Mouse (Mus musculus) G1E (cell line): ENCODE results near the gene Olfr1385. TPM values are rescaled to one million over a fixed set of nuclear protein-coding genes. Genes with fewer than 3 reads are reported as not detected.
"Not testable (repeated sequence)": the region's sequence is repeated elsewhere in the genome, so short reads cannot be mapped to it uniquely, and the experiment has no call there.

ENCODE experiments used
- ATAC-seq: 2 replicates; pipeline ENCODE4 v1.8.0; 2016; ENCODE audit warnings: mild to moderate bottlenecking; ENCODE audit not compliant: insufficient number of reproducible peaks, poor library complexity, low FRiP score, severe bottlenecking; ENCODE audit errors: extremely low read depth
- DNase-seq: peaks from one replicate; pipeline ENCODE4 v3.0.0; 2012; ENCODE audit warnings: low spot score
- H3K27me3 ChIP-seq: 2 replicates; pipeline ENCODE4 v1.6.1; 2012; ENCODE audit warnings: mild to moderate bottlenecking, low read length, inconsistent platforms; ENCODE audit not compliant: insufficient read depth
- H3K36me3 ChIP-seq: replicated peaks from 2 replicates; pipeline ENCODE3; 2012; ENCODE audit warnings: mild to moderate bottlenecking, inconsistent platforms
- H3K4me1 ChIP-seq: 2 replicates; pipeline ENCODE4 v1.6.1; 2012; ENCODE audit warnings: low read depth, low read length, inconsistent platforms, mixed read lengths; ENCODE audit not compliant: insufficient read depth
- H3K4me3 ChIP-seq: 2 replicates; pipeline ENCODE4 v1.5.1; 2012; ENCODE audit warnings: low read depth, mild to moderate bottlenecking, inconsistent platforms, low read length, moderate library complexity, mixed read lengths
- H3K9me3 ChIP-seq: replicated peaks from 2 replicates; pipeline ENCODE4 v1.6.1; 2012; ENCODE audit warnings: inconsistent platforms
- CTCF ChIP-seq: IDR thresholded peaks from 2 replicates; pipeline ENCODE4 v1.5.1; 2012; ENCODE audit warnings: low read depth, low read length, inconsistent platforms, mixed read lengths
- GATA1 ChIP-seq: IDR thresholded peaks from 2 replicates; pipeline ENCODE4 v1.6.1; 2012; ENCODE audit warnings: borderline replicate concordance, low read length, inconsistent platforms, mixed read lengths
- GATA2 ChIP-seq: IDR thresholded peaks from 2 replicates; pipeline ENCODE4 v1.6.1; 2012; ENCODE audit warnings: low read depth, low read length, inconsistent platforms, borderline replicate concordance
- POLR2AphosphoS5 ChIP-seq: IDR thresholded peaks from 2 replicates; pipeline ENCODE4 v1.6.1; 2012; ENCODE audit warnings: low read depth, low read length, inconsistent platforms; ENCODE audit not compliant: insufficient replicate concordance
- TAL1 ChIP-seq: conservative IDR thresholded peaks from 2 replicates; pipeline ENCODE4 v1.6.1; 2012; ENCODE audit warnings: low read depth, low read length, inconsistent platforms, mixed read lengths
- polyA plus RNA-seq: library from polyadenylated mRNA; stranded (reverse); fragments of >175 nt; gene quantifications from 2 replicates; pipeline ENCODE4 v1.2.3, GENCODE M21; 2012
- total RNA-seq, 2 experiments: library from RNA; stranded (forward) in 1 of 2; stranded (reverse) in 1 of 2; fragments of 200-1000 nt in 1 of 2; fragments of >200 nt in 1 of 2; fragmentation: Nextera tagmentation in 1 of 2; gene quantifications; 2 replicates each; pipeline ENCODE4 v1.2.3; 2014 to 2017

The Olfr1385 gene
- total and polyA plus RNA-seq, 3 experiments: 0.22 TPM; not detected in 2

- ATAC-seq (no peak), DNase-seq (no peak)
- TF ChIP-seq GATA1 (no peak), CTCF (no peak), TAL1 (no peak), GATA2 (no peak), POLR2AphosphoS5 (no peak)
- H3K36me3 ChIP-seq: no peaks in the 10 kb centered on the region
- no peaks in the 10 kb centered on the region for H3K9me3 ChIP-seq
- no peaks in the 10 kb centered on the region for H3K4me1 ChIP-seq
- no peak overlapping the region for H3K4me3 ChIP-seq
- no peaks in the 10 kb centered on the region for H3K27me3 ChIP-seq
Measured at GRCm38 (mm10) chr11:49532761-49533160, 43.9 kb downstream of the Olfr1385 start.

- H3K27me3 ChIP-seq, ATAC-seq, H3K36me3 ChIP-seq, H3K9me3 ChIP-seq, H3K4me3 ChIP-seq, H3K4me1 ChIP-seq, DNase-seq: not testable (repeated sequence)
Measured at GRCm38 (mm10) chr11:49536631-49537030, 47.8 kb downstream of the Olfr1385 start.

GRCm38 (mm10) chr11:49543149-49543548 is 54.3 kb downstream of the Olfr1385 start, which contains the start of gene Olfr1381:
Olfr1381 (plus strand) TSS chr11:49543449.
- H3K27me3 ChIP-seq, H3K36me3 ChIP-seq, H3K9me3 ChIP-seq, ATAC-seq, H3K4me3 ChIP-seq, H3K4me1 ChIP-seq, DNase-seq: not testable (repeated sequence)

Other genes with a start within 250 kb of the Olfr1385 start
- 18.2 and 20.0 TPM in 2 replicates for gene Mgat1, start 244.9 kb upstream of the Olfr1385 start, total RNA-seq (2014; fragmentation: Nextera tagmentation)
- 26.1 and 28.9 TPM in 2 replicates for gene Mgat1, start 244.9 kb upstream of the Olfr1385 start, total RNA-seq (2017)
- gene Mgat1, start 244.9 kb upstream of the Olfr1385 start, polyA plus RNA-seq: 34.8 and 36.9 TPM in 2 replicates
- gene Olfr1393, start 210.8 kb upstream of the Olfr1385 start, total RNA-seq (2014; fragmentation: Nextera tagmentation): not detected in 2 replicates
- gene Olfr1393, start 210.8 kb upstream of the Olfr1385 start, total RNA-seq (2017): 0.35 and 0.55 TPM in 2 replicates
- gene Olfr1393, start 210.8 kb upstream of the Olfr1385 start, polyA plus RNA-seq: not detected in 2 replicates
- 0.44 TPM in 1 of 2 replicates, not detected in the other for gene Olfr1392, start 203.8 kb upstream of the Olfr1385 start, total RNA-seq (2014; fragmentation: Nextera tagmentation)
- 0.11 and 0.12 TPM in 2 replicates for gene Olfr1392, start 203.8 kb upstream of the Olfr1385 start, total RNA-seq (2017)
- gene Olfr1392, start 203.8 kb upstream of the Olfr1385 start, polyA plus RNA-seq: not detected in 2 replicates
- gene Olfr10, start 184.3 kb upstream of the Olfr1385 start, total RNA-seq (2014; fragmentation: Nextera tagmentation): not detected in 2 replicates
- 0.11 TPM in 1 of 2 replicates, not detected in the other for gene Olfr10, start 184.3 kb upstream of the Olfr1385 start, total RNA-seq (2017)
- gene Olfr10, start 184.3 kb upstream of the Olfr1385 start, polyA plus RNA-seq: not detected in 2 replicates
- not detected in 2 replicates for gene Olfr1391, start 166.3 kb upstream of the Olfr1385 start, total RNA-seq (2014; fragmentation: Nextera tagmentation)
- 0.16 TPM in 1 of 2 replicates, not detected in the other for gene Olfr1391, start 166.3 kb upstream of the Olfr1385 start, total RNA-seq (2017)
- not detected in 2 replicates for gene Olfr1391, start 166.3 kb upstream of the Olfr1385 start, polyA plus RNA-seq
- gene Olfr1390, start 153.9 kb upstream of the Olfr1385 start, total RNA-seq (2014; fragmentation: Nextera tagmentation): not detected in 2 replicates
- 0.12 and 0.22 TPM in 2 replicates for gene Olfr1390, start 153.9 kb upstream of the Olfr1385 start, total RNA-seq (2017)
- not detected in 2 replicates for gene Olfr1390, start 153.9 kb upstream of the Olfr1385 start, polyA plus RNA-seq
- not detected in 2 replicates for gene Olfr1389, start 66.0 kb upstream of the Olfr1385 start, total RNA-seq (2014; fragmentation: Nextera tagmentation)
- gene Olfr1389, start 66.0 kb upstream of the Olfr1385 start, total RNA-seq (2017): 0.12 and 0.22 TPM in 2 replicates
- gene Olfr1389, start 66.0 kb upstream of the Olfr1385 start, polyA plus RNA-seq: not detected in 2 replicates
- gene Olfr1388, start 52.4 kb upstream of the Olfr1385 start, total RNA-seq (2014; fragmentation: Nextera tagmentation): 0.87 and 0.98 TPM in 2 replicates
- gene Olfr1388, start 52.4 kb upstream of the Olfr1385 start, total RNA-seq (2017): 0.60 and 1.2 TPM in 2 replicates
- 0.04 and 0.12 TPM in 2 replicates for gene Olfr1388, start 52.4 kb upstream of the Olfr1385 start, polyA plus RNA-seq
- not detected in 2 replicates for gene Olfr1387, start 33.7 kb upstream of the Olfr1385 start, total RNA-seq (2014; fragmentation: Nextera tagmentation)
- gene Olfr1387, start 33.7 kb upstream of the Olfr1385 start, total RNA-seq (2017): 0.05 and 0.46 TPM in 2 replicates
- gene Olfr1387, start 33.7 kb upstream of the Olfr1385 start, polyA plus RNA-seq: not detected in 2 replicates
- gene Olfr1386, start 24.0 kb upstream of the Olfr1385 start, total RNA-seq (2014; fragmentation: Nextera tagmentation): not detected in 2 replicates
- 0.22 and 0.23 TPM in 2 replicates for gene Olfr1386, start 24.0 kb upstream of the Olfr1385 start, total RNA-seq (2017)
- not detected in 2 replicates for gene Olfr1386, start 24.0 kb upstream of the Olfr1385 start, polyA plus RNA-seq
- not detected in 2 replicates for gene Olfr1384, start 17.7 kb downstream of the Olfr1385 start, total RNA-seq (2014; fragmentation: Nextera tagmentation)
- gene Olfr1384, start 17.7 kb downstream of the Olfr1385 start, total RNA-seq (2017): 0.05 and 0.06 TPM in 2 replicates
- not detected in 2 replicates for gene Olfr1384, start 17.7 kb downstream of the Olfr1385 start, polyA plus RNA-seq
- gene Olfr1383, start 30.6 kb downstream of the Olfr1385 start, total RNA-seq (2014; fragmentation: Nextera tagmentation): not detected in 2 replicates
- 0.06 and 0.27 TPM in 2 replicates for gene Olfr1383, start 30.6 kb downstream of the Olfr1385 start, total RNA-seq (2017)
- not detected in 2 replicates for gene Olfr1383, start 30.6 kb downstream of the Olfr1385 start, polyA plus RNA-seq
- not detected in 2 replicates for gene Olfr1382, start 39.2 kb downstream of the Olfr1385 start, total RNA-seq (2014; fragmentation: Nextera tagmentation)
- 0.11 and 0.12 TPM in 2 replicates for gene Olfr1382, start 39.2 kb downstream of the Olfr1385 start, total RNA-seq (2017)
- gene Olfr1382, start 39.2 kb downstream of the Olfr1385 start, polyA plus RNA-seq: not detected in 2 replicates
- gene Olfr1381, start 54.4 kb downstream of the Olfr1385 start, total RNA-seq (2014; fragmentation: Nextera tagmentation): not detected in 2 replicates
- 0.05 and 0.06 TPM in 2 replicates for gene Olfr1381, start 54.4 kb downstream of the Olfr1385 start, total RNA-seq (2017)
- gene Olfr1381, start 54.4 kb downstream of the Olfr1385 start, polyA plus RNA-seq: not detected in 2 replicates
- gene Olfr1380, start 67.8 kb downstream of the Olfr1385 start, total RNA-seq (2014; fragmentation: Nextera tagmentation): not detected in 2 replicates
- 0.16 TPM in 1 of 2 replicates, not detected in the other for gene Olfr1380, start 67.8 kb downstream of the Olfr1385 start, total RNA-seq (2017)
- not detected in 2 replicates for gene Olfr1380, start 67.8 kb downstream of the Olfr1385 start, polyA plus RNA-seq
- gene Flt4, start 120.2 kb downstream of the Olfr1385 start, total RNA-seq (2014; fragmentation: Nextera tagmentation): 0.15 and 0.44 TPM in 2 replicates
- under 0.01 and 0.12 TPM in 2 replicates for gene Flt4, start 120.2 kb downstream of the Olfr1385 start, total RNA-seq (2017)
- gene Flt4, start 120.2 kb downstream of the Olfr1385 start, polyA plus RNA-seq: 0.02 TPM in 2 replicates
- not detected in 2 replicates for gene Scgb3a1, start 174.5 kb downstream of the Olfr1385 start, total RNA-seq (2014; fragmentation: Nextera tagmentation)
- gene Scgb3a1, start 174.5 kb downstream of the Olfr1385 start, total RNA-seq (2017): not detected in 2 replicates
- gene Scgb3a1, start 174.5 kb downstream of the Olfr1385 start, polyA plus RNA-seq: not detected in 2 replicates
- gene Cnot6, start 223.7 kb downstream of the Olfr1385 start, total RNA-seq (2014; fragmentation: Nextera tagmentation): 155 and 165 TPM in 2 replicates
- gene Cnot6, start 223.7 kb downstream of the Olfr1385 start, total RNA-seq (2017): 84.5 and 93.8 TPM in 2 replicates
- 44.0 and 61.0 TPM in 2 replicates for gene Cnot6, start 223.7 kb downstream of the Olfr1385 start, polyA plus RNA-seq